Mouse (Mus musculus) frontal cortex, postnatal 14 days (tissue): ENCODE results near the gene Gm21616.
"Not testable (repeated sequence)": the region's sequence is repeated elsewhere in the genome, so short reads cannot be mapped to it uniquely, and the experiment has no call there.

Source experiments
- DNase-seq, 2 experiments: peaks; one replicate each; pipeline ENCODE4 v3.0.0; 2022; ENCODE audit warnings: low spot score in 2 of 2

The Gm21616 gene

GRCm38 (mm10) chrX:125435242-125435641, at the start of gene Gm21616:
Gene Gm21616, plus strand, starts transcription at chrX:125435542.
- DNase-seq, result not testable (repeated sequence)
